Mouse (Mus musculus): ENCODE data around the gene Wdr45b.
"Not testable (repeated sequence)": the region's sequence is repeated elsewhere in the genome, so short reads cannot be mapped to it uniquely, and the experiment has no call there.

Gene Wdr45b

GRCm38 (mm10) chr11:121354091-121354707, at the start of gene Wdr45b:
Wdr45b (minus strand) TSS chr11:121354445.
- peak; percentile 99 to 100 for DNase-seq

GRCm38 (mm10) chr11:121392405-121392804, 38.2 kb upstream of the Wdr45b start:
- DNase-seq, result no peak

GRCm38 (mm10) chr11:121390793-121391192, 36.5 kb upstream of the Wdr45b start:
- no peak for DNase-seq

- no peak for DNase-seq
Measured at GRCm38 (mm10) chr11:121388554-121388945, 34.3 kb upstream of the Wdr45b start.

GRCm38 (mm10) chr11:121387750-121388553, 33.7 kb upstream of the Wdr45b start, which contains the start of gene Rab40b:
Rab40b (minus strand) TSS chr11:121388251.
- DNase-seq, result peak; percentile 78 to 91

GRCm38 (mm10) chr11:121380294-121380693, 26.0 kb upstream of the Wdr45b start:
- DNase-seq, result no peak

GRCm38 (mm10) chr11:121378644-121379043, 24.4 kb upstream of the Wdr45b start:
- DNase-seq, result no peak

GRCm38 (mm10) chr11:121373305-121373704, 19.1 kb upstream of the Wdr45b start:
- DNase-seq, result no peak

GRCm38 (mm10) chr11:121370337-121370994, 16.2 kb upstream of the Wdr45b start:
- no peak for DNase-seq

GRCm38 (mm10) chr11:121369622-121370021, 15.4 kb upstream of the Wdr45b start:
- DNase-seq, result peak; percentile 19 to 57

- DNase-seq, result no peak
Measured at GRCm38 (mm10) chr11:121368731-121369130, 14.5 kb upstream of the Wdr45b start.

GRCm38 (mm10) chr11:121367170-121367707, 13.0 kb upstream of the Wdr45b start:
- no peak for DNase-seq

GRCm38 (mm10) chr11:121362212-121362611, 8.0 kb upstream of the Wdr45b start:
- peak in 1 of 2 experiments; percentile 34 for DNase-seq

GRCm38 (mm10) chr11:121353326-121354090, 737 bp downstream of the Wdr45b start:
- peak; percentile 38 to 54 for DNase-seq

- not testable (repeated sequence) for DNase-seq
Measured at GRCm38 (mm10) chr11:121348727-121349126, 5.5 kb downstream of the Wdr45b start.

GRCm38 (mm10) chr11:121348166-121348565, 6.1 kb downstream of the Wdr45b start:
- no peak for DNase-seq

GRCm38 (mm10) chr11:121347036-121347435, 7.2 kb downstream of the Wdr45b start:
- no peak for DNase-seq

- not testable (repeated sequence) for DNase-seq
Measured at GRCm38 (mm10) chr11:121342423-121342822, 11.8 kb downstream of the Wdr45b start.

GRCm38 (mm10) chr11:121340287-121340686, 14.0 kb downstream of the Wdr45b start:
- DNase-seq, result no peak

- no peak for DNase-seq
Measured at GRCm38 (mm10) chr11:121339647-121340046, 14.6 kb downstream of the Wdr45b start.

GRCm38 (mm10) chr11:121331641-121332040, 22.6 kb downstream of the Wdr45b start:
- no peak for DNase-seq

- DNase-seq, result peak in 1 of 2 experiments; percentile 26
Measured at GRCm38 (mm10) chr11:121328619-121329018, 25.6 kb downstream of the Wdr45b start.
